Mouse (Mus musculus) megakaryocyte-erythroid progenitor cell, adult 5-6 weeks (primary cell): ENCODE measurements around the gene Shank2. TPM values are rescaled to one million over a fixed set of nuclear protein-coding genes. Genes with fewer than 3 reads are reported as not detected.

Experiments used
- ATAC-seq: replicated peaks from 2 replicates; pipeline ENCODE4 v1.8.0; 2016; ENCODE audit warnings: mild to moderate bottlenecking, inconsistent platforms; ENCODE audit not compliant: severe bottlenecking, poor library complexity, low FRiP score, low TSS enrichment
- total RNA-seq, 2 experiments: library from RNA; stranded (forward) in 1 of 2; stranded (reverse) in 1 of 2; fragments of 200-1000, 215-1000 nt in 1 of 2; fragments of >200 nt in 1 of 2; fragmentation: Nextera tagmentation in 1 of 2; gene quantifications; 2 replicates each; pipeline ENCODE4 v1.2.3; 2014 to 2017

Shank2 gene
- total RNA-seq, 2 experiments from 2014 or later, result not detected

GRCm38 (mm10) chr7:144381588-144381987 is 379.9 kb downstream of the Shank2 start:
- ATAC-seq, result no peak

DNA sequence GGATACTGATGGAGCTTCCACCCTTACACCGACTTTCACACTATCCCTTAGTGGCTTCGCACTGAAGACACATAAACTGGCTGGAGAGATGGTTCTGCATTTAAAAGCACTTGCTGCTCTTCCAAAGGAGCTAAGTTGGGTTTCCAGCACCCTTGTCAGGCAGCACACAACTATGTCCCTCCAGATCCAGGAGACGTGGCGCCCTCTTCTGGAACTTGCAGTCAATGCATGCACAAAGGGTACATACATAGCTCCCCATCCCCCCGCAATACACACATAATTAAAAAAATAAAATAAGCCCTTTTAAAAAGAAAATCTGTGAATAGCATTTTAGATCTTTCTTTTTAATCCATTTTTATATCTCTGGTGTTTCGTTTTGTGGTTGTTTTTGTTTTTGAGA is 385.8 kb downstream of the Shank2 start:
- no peak for ATAC-seq

DNA sequence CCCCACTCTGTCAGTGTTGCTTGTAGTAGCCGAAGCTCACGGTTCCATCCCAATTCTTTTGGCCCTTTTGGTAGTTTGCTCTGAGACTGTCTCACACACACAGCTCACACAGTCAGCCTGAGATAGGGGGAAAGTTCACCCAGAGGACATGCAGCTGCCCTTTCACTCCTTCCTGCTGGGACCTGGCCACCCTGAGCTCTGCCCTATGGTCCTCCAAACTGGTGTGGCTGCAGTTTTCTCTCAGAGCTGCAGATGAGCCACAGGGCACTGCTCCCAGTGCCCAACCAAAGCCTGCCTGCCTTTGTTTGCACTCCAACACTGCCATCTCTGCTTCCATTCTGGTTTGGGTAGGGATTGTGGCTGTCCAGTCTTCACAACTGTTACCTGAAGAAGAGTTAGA is 388.0 kb downstream of the Shank2 start:
- no peak for ATAC-seq

DNA sequence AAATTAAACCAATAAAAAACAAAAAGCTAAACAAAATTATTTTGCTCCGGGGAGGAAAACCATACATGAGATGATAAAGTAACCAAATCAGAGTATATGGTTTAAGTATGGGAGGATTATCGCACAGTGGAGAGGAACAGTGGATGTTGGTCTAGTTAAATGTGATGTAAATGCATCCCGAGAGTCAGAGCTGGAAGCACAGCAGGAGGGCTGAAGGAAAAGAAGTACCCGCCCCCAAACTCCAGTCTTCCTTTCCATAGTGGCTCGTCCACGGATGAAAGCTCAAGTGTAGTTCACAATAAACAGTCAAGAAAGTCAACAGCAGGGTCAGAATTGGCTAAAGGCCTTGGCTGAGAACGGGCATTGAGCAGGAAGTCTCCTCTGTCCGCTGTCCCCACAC is 388.9 kb downstream of the Shank2 start:
- ATAC-seq, result no peak

GRCm38 (mm10) chr7:144391727-144392126 is 390.0 kb downstream of the Shank2 start:
- ATAC-seq, result no peak

- no peak for ATAC-seq
Measured at GRCm38 (mm10) chr7:144402492-144402891, 400.8 kb downstream of the Shank2 start.

GRCm38 (mm10) chr7:144407675-144408074 is 405.9 kb downstream of the Shank2 start:
- ATAC-seq, result no peak

DNA sequence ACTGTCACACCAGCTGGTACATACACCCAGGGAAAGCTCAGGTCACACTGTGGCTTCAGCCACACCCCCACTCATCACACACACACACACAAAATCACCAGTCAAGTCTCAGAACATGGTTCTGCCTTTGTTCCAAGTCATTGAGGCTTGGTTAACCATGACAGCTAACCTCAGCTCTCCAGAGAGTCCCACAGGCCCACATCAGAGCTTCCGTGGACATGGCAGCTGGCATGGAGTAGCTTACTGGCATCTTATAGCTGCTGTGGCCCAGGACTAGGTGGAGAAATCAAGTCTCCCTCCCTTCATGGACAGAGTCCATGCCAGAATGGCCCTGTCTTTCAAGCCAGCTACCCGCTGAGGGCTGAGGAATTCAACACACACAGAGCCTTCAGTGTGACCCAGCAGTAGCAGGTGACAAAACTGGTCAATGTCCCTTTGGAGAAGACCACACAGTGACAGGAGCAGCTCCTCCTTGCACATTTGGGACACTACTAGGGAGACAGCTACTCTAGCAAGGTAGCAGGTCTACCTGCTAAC is 406.8 kb downstream of the Shank2 start:
- no peak for ATAC-seq

- no peak for ATAC-seq
Measured at GRCm38 (mm10) chr7:144409682-144410081, 408.0 kb downstream of the Shank2 start.

GRCm38 (mm10) chr7:144411967-144412906 is 410.5 kb downstream of the Shank2 start:
- ATAC-seq, result no peak

GRCm38 (mm10) chr7:144414632-144415031 is 412.9 kb downstream of the Shank2 start:
- no peak for ATAC-seq

GRCm38 (mm10) chr7:144415795-144416194 is 414.1 kb downstream of the Shank2 start:
- ATAC-seq, result peak; percentile 82

- no peak for ATAC-seq
Measured at GRCm38 (mm10) chr7:144417234-144417633, 415.5 kb downstream of the Shank2 start.

GRCm38 (mm10) chr7:144417644-144418343 is 416.1 kb downstream of the Shank2 start:
- ATAC-seq, result no peak

- no peak for ATAC-seq
Measured at GRCm38 (mm10) chr7:144420552-144420951, 418.8 kb downstream of the Shank2 start.

- ATAC-seq, result no peak
Measured at GRCm38 (mm10) chr7:144421478-144421877, 419.8 kb downstream of the Shank2 start.

DNA sequence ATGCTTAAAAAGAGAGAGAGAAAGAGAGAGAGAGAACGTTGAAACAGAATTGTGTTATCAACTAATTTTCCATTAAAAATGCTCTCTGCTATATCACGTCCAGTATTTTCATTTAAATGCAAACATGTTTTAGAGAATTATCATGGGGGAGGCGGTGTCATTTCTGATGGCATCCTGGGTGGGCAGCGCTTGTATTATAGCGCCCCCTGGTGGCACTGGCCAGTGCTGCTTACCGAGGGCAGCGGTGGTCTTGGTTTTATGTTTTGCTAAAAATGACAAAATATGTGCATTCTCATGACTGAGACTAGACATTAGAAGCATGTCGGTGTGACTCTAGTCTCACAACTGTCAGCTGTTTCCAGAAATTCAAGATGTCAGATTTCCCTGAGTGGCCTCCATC is 424.2 kb downstream of the Shank2 start:
- ATAC-seq, result peak; percentile 63

- ATAC-seq, result no peak
Measured at GRCm38 (mm10) chr7:144426594-144426993, 424.9 kb downstream of the Shank2 start.

GRCm38 (mm10) chr7:144427460-144427859 is 425.7 kb downstream of the Shank2 start:
- peak; percentile 67 for ATAC-seq

GRCm38 (mm10) chr7:144432920-144433319 is 431.2 kb downstream of the Shank2 start:
- no peak for ATAC-seq
